8 mouse cellular contexts compared by ENCODE assay signal in genomic region chr8:111027391-111027937, GRCm38 (mm10). TPM values are rescaled to one million over a fixed set of nuclear protein-coding genes. Genes with fewer than 3 reads are reported as not detected.
A peak's percentile ranks its signal among the peaks of the same experiment; 100 is the strongest.
DNase-seq lines count a peak whose midpoint lies in the region; ATAC-seq and TF ChIP-seq lines count a peak whose summit lies in the region.

No protein-coding gene starts in this region.

- TF ChIP-seq CTCF in layer of hippocampus, adult 2 months (conservative IDR thresholded peaks at IDR 0.05), result no peak
- TF ChIP-seq CTCF in lung, embryonic 14.5 days (IDR thresholded peaks at IDR 0.05; ENCODE audit: low read depth), result no peak
- TF ChIP-seq CTCF in olfactory bulb, adult 2 months (IDR thresholded peaks at IDR 0.05; ENCODE audit: insufficient read depth, low read depth, low read length), result peak; percentile 11; the same call in 1 of the 2 replicates
- peak; percentile 25; the same call in 1 of the 2 replicates for TF ChIP-seq CTCF in thymus, adult 2 months (IDR thresholded peaks at IDR 0.05; ENCODE audit: borderline replicate concordance, control insufficient read depth, extremely low read depth, insufficient read depth, low read length, poor library complexity)

- peak; percentile 67 for TF ChIP-seq POLR2A in olfactory bulb, adult 2 months (IDR thresholded peaks at IDR 0.05; ENCODE audit: insufficient read depth, low read depth, low read length)
- TF ChIP-seq POLR2A in thymus, adult 2 months (IDR thresholded peaks at IDR 0.05; ENCODE audit: control insufficient read depth, extremely low read depth, insufficient read depth, low read length, poor library complexity), result peak; percentile 60; the same call in 1 of the 2 replicates

- H3K27me3 ChIP-seq in forebrain, embryonic 16.5 days (replicated peaks; ENCODE audit: control insufficient read depth, insufficient read depth, low read length), result peaks cover 10% of the 10 kb centered on the region; the same call in 1 of the 2 replicates
- no peaks in the 10 kb centered on the region for H3K27me3 ChIP-seq in lung, embryonic 14.5 days (ENCODE audit: insufficient read depth, low read length)
- H3K27me3 ChIP-seq in thymus, adult 2 months (ENCODE audit: control insufficient read depth, insufficient read depth, low read length), result no peaks in the 10 kb centered on the region

- H3K36me3 ChIP-seq in forebrain, embryonic 16.5 days (ENCODE audit: control insufficient read depth, insufficient read depth), result no peaks in the 10 kb centered on the region
- no peaks in the 10 kb centered on the region for H3K36me3 ChIP-seq in lung, embryonic 14.5 days (ENCODE audit: insufficient read depth)
- H3K36me3 ChIP-seq in thymus, adult 2 months (ENCODE audit: control insufficient read depth, insufficient read depth, low read length), result no peaks in the 10 kb centered on the region

- peak; percentile 86 for DNase-seq in ES-CJ7 (ENCODE audit: low read depth, low spot score)
- DNase-seq in cerebellum, adult 11-12 months, result peak; percentile 87
- DNase-seq in heart, postnatal 36 days, result peak; percentile 83 to 84
- DNase-seq in layer of hippocampus, adult 2 months (ENCODE audit: low spot score in 2 of 2), result peak; percentile 87 to 89
- peak; percentile 92 for DNase-seq in lung, embryonic 14.5 days
- DNase-seq in thymus, adult 2 months, result peak; percentile 77

- WGBS in forebrain, embryonic 16.5 days, result under 1% methylated on average over 31 of the region's 31 CpGs
- under 1% methylated on average over 31 of the region's 31 CpGs for WGBS in lung, embryonic 14.5 days
- WGBS in olfactory bulb, adult 2 months, result under 1% methylated on average over 31 of the region's 31 CpGs
- under 1% methylated on average over 31 of the region's 31 CpGs for WGBS in thymus, adult 2 months

- peak overlapping the region; percentile 79 for H3K9ac ChIP-seq in forebrain, embryonic 16.5 days (replicated peaks; ENCODE audit: low read depth, low read length)
- peak overlapping the region; percentile 81 for H3K9ac ChIP-seq in lung, embryonic 14.5 days

- peak overlapping the region; percentile 85 for H3K4me2 ChIP-seq in forebrain, embryonic 16.5 days (ENCODE audit: low read length)
- H3K4me2 ChIP-seq in lung, embryonic 14.5 days, result peak overlapping the region; percentile 80

- intact Hi-C loops in heart, postnatal 36 days (cut with DNase I), result loop anchor here (2.0 kb wide), 1 partner anchor 31 kb away; the partner anchor contains the start of gene Ddx19a

- peaks cover 3% of the 10 kb centered on the region; the same call in 1 of the 2 replicates for H3K4me1 ChIP-seq in forebrain, embryonic 16.5 days (replicated peaks; ENCODE audit: control insufficient read depth, insufficient read depth, low read length)
- H3K4me1 ChIP-seq in lung, embryonic 14.5 days (ENCODE audit: insufficient read depth), result peaks cover 2% of the 10 kb centered on the region; the same call in 1 of the 2 replicates
- peaks cover 3% of the 10 kb centered on the region; the same call in 1 of the 2 replicates for H3K4me1 ChIP-seq in olfactory bulb, adult 2 months (ENCODE audit: control insufficient read depth, insufficient read depth, low read length)
- H3K4me1 ChIP-seq in thymus, adult 2 months (replicated peaks; ENCODE audit: control insufficient read depth, insufficient read depth, low read length), result peaks cover 6% of the 10 kb centered on the region; the same call in 1 of the 2 replicates

- no peaks in the 10 kb centered on the region for H3K9me3 ChIP-seq in forebrain, embryonic 16.5 days (ENCODE audit: control insufficient read depth, low read length)
- no peaks in the 10 kb centered on the region for H3K9me3 ChIP-seq in lung, embryonic 14.5 days (ENCODE audit: low read depth, low read length)

- ATAC-seq in forebrain, embryonic 16.5 days, result peak; percentile 97
- peak; percentile 97 for ATAC-seq in lung, embryonic 14.5 days (ENCODE audit: insufficient read depth)

- 0 out of 2 replicates have a peak overlapping the region, but pooled peaks have one; percentile 16 for H3K27ac ChIP-seq in forebrain, embryonic 16.5 days (ENCODE audit: low read length)
- peak overlapping the region; percentile 80 for H3K27ac ChIP-seq in layer of hippocampus, adult 2 months
- H3K27ac ChIP-seq in lung, embryonic 14.5 days (ENCODE audit: low read depth), result peak overlapping the region; percentile 69
- H3K27ac ChIP-seq in olfactory bulb, adult 2 months (ENCODE audit: insufficient read depth, low read depth, low read length), result peak overlapping the region; percentile 34; the same call in 1 of the 2 replicates
- 0 out of 2 replicates have a peak overlapping the region, but pooled peaks have one; percentile 7 for H3K27ac ChIP-seq in thymus, adult 2 months (ENCODE audit: control insufficient read depth, insufficient read depth, low read length)

- peak overlapping the region; percentile 75 for H3K4me3 ChIP-seq in forebrain, embryonic 16.5 days (replicated peaks; ENCODE audit: low read length)
- peak overlapping the region; percentile 81 for H3K4me3 ChIP-seq in layer of hippocampus, adult 2 months
- H3K4me3 ChIP-seq in lung, embryonic 14.5 days (ENCODE audit: low read depth, low read length), result peak overlapping the region; percentile 78
- peak overlapping the region; percentile 86 for H3K4me3 ChIP-seq in olfactory bulb, adult 2 months (ENCODE audit: insufficient read depth, low read depth, low read length)
- peak overlapping the region; percentile 66 for H3K4me3 ChIP-seq in thymus, adult 2 months (ENCODE audit: control insufficient read depth, insufficient read depth, low read length)

RNA-seq across cellular contexts. Expression of gene Ddx19b, which starts 4.1 kb away (rescaled TPM):
- 8.7 and 10.2 TPM in 2 replicates for polyA plus RNA-seq in forebrain, embryonic 16.5 days (2015; fragmentation: Nextera tagmentation; extraction: Ambion mirVana)
- total RNA-seq in heart, postnatal 36 days (2021), result 10 to 100 TPM; 11.1 to 11.7 TPM
- 10 to 100 TPM; 17.1 to 17.3 TPM for total RNA-seq in layer of hippocampus, adult 2 months (2021)
- polyA plus RNA-seq in lung, embryonic 14.5 days (2014; fragmentation: Nextera tagmentation; extraction: Ambion mirVana), result 7.2 and 7.8 TPM in 2 replicates
- polyA plus RNA-seq in olfactory bulb, adult 2 months (2012; ENCODE audit: insufficient read depth, insufficient read length, low replicate concordance, missing spikeins), result not detected in 2 replicates
- polyA plus RNA-seq in thymus, adult 2 months (2012; rRNA removed), result 7.1 and 7.4 TPM in 2 replicates

RNA-seq across cellular contexts. Expression of gene Aars, which starts 5.5 kb away (rescaled TPM):
- polyA plus RNA-seq in forebrain, embryonic 16.5 days (2015; fragmentation: Nextera tagmentation; extraction: Ambion mirVana), result 72.1 and 80.1 TPM in 2 replicates
- 10 to 100 TPM; 31.9 to 32.3 TPM for total RNA-seq in heart, postnatal 36 days (2021)
- 10 to 100 TPM; 79.5 to 86.3 TPM for total RNA-seq in layer of hippocampus, adult 2 months (2021)
- polyA plus RNA-seq in lung, embryonic 14.5 days (2014; fragmentation: Nextera tagmentation; extraction: Ambion mirVana), result 66.1 and 66.9 TPM in 2 replicates
- not detected in 2 replicates for polyA plus RNA-seq in olfactory bulb, adult 2 months (2012; ENCODE audit: insufficient read depth, insufficient read length, low replicate concordance, missing spikeins)
- 27.4 and 29.5 TPM in 2 replicates for polyA plus RNA-seq in thymus, adult 2 months (2012; rRNA removed)

RNA-seq across cellular contexts. Expression of gene Exosc6, which starts 28.7 kb away (rescaled TPM):
- not detected in 2 replicates for polyA plus RNA-seq in forebrain, embryonic 16.5 days (2015; fragmentation: Nextera tagmentation; extraction: Ambion mirVana)
- total RNA-seq in heart, postnatal 36 days (2021), result not detected
- total RNA-seq in layer of hippocampus, adult 2 months (2021), result not detected
- polyA plus RNA-seq in lung, embryonic 14.5 days (2014; fragmentation: Nextera tagmentation; extraction: Ambion mirVana), result 24.0 and 27.8 TPM in 2 replicates
- polyA plus RNA-seq in olfactory bulb, adult 2 months (2012; ENCODE audit: insufficient read depth, insufficient read length, low replicate concordance, missing spikeins), result not detected in 2 replicates
- 38.7 and 68.8 TPM in 2 replicates for polyA plus RNA-seq in thymus, adult 2 months (2012; rRNA removed)

RNA-seq across cellular contexts. Expression of gene Ddx19a, which starts 29.9 kb away (rescaled TPM):
- polyA plus RNA-seq in forebrain, embryonic 16.5 days (2015; fragmentation: Nextera tagmentation; extraction: Ambion mirVana), result 11.7 and 11.9 TPM in 2 replicates
- 10 to 100 TPM; 34.2 to 35.4 TPM for total RNA-seq in heart, postnatal 36 days (2021)
- total RNA-seq in layer of hippocampus, adult 2 months (2021), result 10 to 100 TPM; 29.8 to 32.8 TPM
- polyA plus RNA-seq in lung, embryonic 14.5 days (2014; fragmentation: Nextera tagmentation; extraction: Ambion mirVana), result 19.1 and 21.0 TPM in 2 replicates
- polyA plus RNA-seq in olfactory bulb, adult 2 months (2012; ENCODE audit: insufficient read depth, insufficient read length, low replicate concordance, missing spikeins), result not detected in 2 replicates
- polyA plus RNA-seq in thymus, adult 2 months (2012; rRNA removed), result 48.4 and 51.2 TPM in 2 replicates

Comparison
In these comparisons a context has a peak if more than half of its experiments do, and no peak if none do; other contexts are left out.
1. Peak in every context shown above with its lines: DNase-seq, ATAC-seq, H3K4me3 ChIP-seq and H3K27ac ChIP-seq.
2. H3K27ac ChIP-seq: peak in every context shown above with its lines; median percentile 80 in layer of hippocampus, adult 2 months; 69 in lung, embryonic 14.5 days; 34 in olfactory bulb, adult 2 months; 16 in forebrain, embryonic 16.5 days; 7 in thymus, adult 2 months.
3. CTCF ChIP-seq: peak in olfactory bulb, adult 2 months (single experiment) and thymus, adult 2 months (single experiment); none in layer of hippocampus, adult 2 months (single experiment) and lung, embryonic 14.5 days (single experiment).
4. RNA of gene Exosc6, which starts 28.7 kb away (polyA plus RNA-seq): 38.7 to 68.8 TPM in thymus, adult 2 months and 24.0 to 27.8 TPM in lung, embryonic 14.5 days; not detected in forebrain, embryonic 16.5 days and not detected in olfactory bulb, adult 2 months; every median in the first group is over 10 times any median in the second.